13 mouse cellular contexts compared by ENCODE assay signal in genomic region chr1:43615948-43616347, GRCm38 (mm10).
DNase-seq lines count a peak whose midpoint lies in the region; ATAC-seq lines count a peak whose summit lies in the region.
"Had no signal": no experiment of that assay in that cellular context is flagged by ENCODE, and none has a peak within 500 bp of the region (broad histone marks: within the 10 kb centered on the region; RNA-seq: fewer than 3 reads in every experiment).

No protein-coding gene starts in this region.

- no peak overlapping the region for H3K4me2 ChIP-seq in heart, embryonic 13.5 days
- H3K4me2 ChIP-seq in midbrain, embryonic 16.5 days (ENCODE audit: low read length), result no peak overlapping the region
- H3K4me2 ChIP-seq in midbrain, embryonic 11.5 days, result no peak overlapping the region
- H3K4me2 ChIP-seq in liver, embryonic 11.5 days, result no peak overlapping the region
- H3K4me2 ChIP-seq: intestine, embryonic 15.5 days; liver, embryonic 15.5 days; neural tube, embryonic 12.5 days had no signal

- no peak overlapping the region for H3K4me3 ChIP-seq in heart, embryonic 13.5 days
- no peak overlapping the region for H3K4me3 ChIP-seq in midbrain, embryonic 16.5 days (ENCODE audit: low read depth, low read length)
- H3K4me3 ChIP-seq in midbrain, embryonic 11.5 days (ENCODE audit: low read depth, low read length), result no peak overlapping the region
- no peak overlapping the region for H3K4me3 ChIP-seq in liver, embryonic 11.5 days (ENCODE audit: low read depth, low read length)
- H3K4me3 ChIP-seq: intestine, embryonic 15.5 days; liver, embryonic 15.5 days; neural tube, embryonic 12.5 days had no signal

- WGBS in heart, embryonic 13.5 days, result 46% methylated on average over 4 of the region's 4 CpGs
- WGBS in midbrain, embryonic 16.5 days, result 43% methylated on average over 4 of the region's 4 CpGs
- 74% methylated on average over 4 of the region's 4 CpGs for WGBS in midbrain, embryonic 11.5 days
- 77% methylated on average over 4 of the region's 4 CpGs for WGBS in liver, embryonic 11.5 days

- no peaks in the 10 kb centered on the region for H3K36me3 ChIP-seq in heart, embryonic 13.5 days
- H3K36me3 ChIP-seq in midbrain, embryonic 16.5 days (ENCODE audit: control insufficient read depth, insufficient read depth, low read length), result no peaks in the 10 kb centered on the region
- H3K36me3 ChIP-seq in midbrain, embryonic 11.5 days (ENCODE audit: control insufficient read depth, insufficient read depth, low read length), result no peaks in the 10 kb centered on the region
- H3K36me3 ChIP-seq in liver, embryonic 11.5 days (ENCODE audit: control insufficient read depth, insufficient read depth, low read length), result no peaks in the 10 kb centered on the region
- H3K36me3 ChIP-seq: intestine, embryonic 15.5 days; liver, embryonic 15.5 days; neural tube, embryonic 12.5 days had no signal

- peaks cover 7% of the 10 kb centered on the region; the same call in 1 of the 2 replicates for H3K4me1 ChIP-seq in heart, embryonic 13.5 days
- H3K4me1 ChIP-seq in midbrain, embryonic 16.5 days (ENCODE audit: control insufficient read depth, insufficient read depth, low read length), result no peaks in the 10 kb centered on the region; the same call in 1 of the 2 replicates
- no peaks in the 10 kb centered on the region for H3K4me1 ChIP-seq in midbrain, embryonic 11.5 days (ENCODE audit: control insufficient read depth, insufficient read depth, low read length)
- no peaks in the 10 kb centered on the region for H3K4me1 ChIP-seq in liver, embryonic 11.5 days (replicated peaks; ENCODE audit: control insufficient read depth, insufficient read depth, low read length)
- H3K4me1 ChIP-seq: intestine, embryonic 15.5 days; liver, embryonic 15.5 days; neural tube, embryonic 12.5 days had no signal

- no peak overlapping the region for H3K9ac ChIP-seq in heart, embryonic 13.5 days
- H3K9ac ChIP-seq in midbrain, embryonic 16.5 days (ENCODE audit: low read depth, low read length), result no peak overlapping the region
- no peak overlapping the region for H3K9ac ChIP-seq in midbrain, embryonic 11.5 days (ENCODE audit: low read length)
- H3K9ac ChIP-seq in liver, embryonic 11.5 days (ENCODE audit: low read depth, low read length), result no peak overlapping the region
- H3K9ac ChIP-seq: intestine, embryonic 15.5 days; liver, embryonic 15.5 days; neural tube, embryonic 12.5 days had no signal

- 0 out of 2 replicates have a peak, but pooled peaks cover 6% of the 10 kb centered on the region for H3K9me3 ChIP-seq in heart, embryonic 13.5 days
- no peaks in the 10 kb centered on the region for H3K9me3 ChIP-seq in midbrain, embryonic 16.5 days (replicated peaks; ENCODE audit: control insufficient read depth, low read length, poor library complexity, severe bottlenecking)
- no peaks in the 10 kb centered on the region for H3K9me3 ChIP-seq in midbrain, embryonic 11.5 days (ENCODE audit: control insufficient read depth, low read length)
- no peaks in the 10 kb centered on the region for H3K9me3 ChIP-seq in liver, embryonic 11.5 days (ENCODE audit: control insufficient read depth, low read length)
- H3K9me3 ChIP-seq: intestine, embryonic 15.5 days; liver, embryonic 15.5 days had no signal

- no peaks in the 10 kb centered on the region for H3K27me3 ChIP-seq in heart, embryonic 13.5 days (replicated peaks)
- no peaks in the 10 kb centered on the region for H3K27me3 ChIP-seq in midbrain, embryonic 16.5 days (ENCODE audit: control insufficient read depth, insufficient read depth, low read depth, low read length)
- no peaks in the 10 kb centered on the region for H3K27me3 ChIP-seq in midbrain, embryonic 11.5 days (ENCODE audit: control insufficient read depth, insufficient read depth, low read length)
- H3K27me3 ChIP-seq in liver, embryonic 11.5 days (replicated peaks; ENCODE audit: control insufficient read depth, insufficient read depth, low read length), result no peaks in the 10 kb centered on the region
- H3K27me3 ChIP-seq: intestine, embryonic 15.5 days; liver, embryonic 15.5 days; neural tube, embryonic 12.5 days had no signal

- peak; percentile 8 for DNase-seq in adrenal gland, postnatal 10 days
- no peak for DNase-seq in adrenal gland, adult 8-10 months
- no peak for DNase-seq in heart, postnatal 36 days
- DNase-seq in midbrain, embryonic 11.5 days (ENCODE audit: low spot score, missing footprints), result no peak
- peak; percentile 12 for DNase-seq in retina, embryonic 14.5 days (ENCODE audit: low spot score)
- no peak for DNase-seq in liver, embryonic 11.5 days (ENCODE audit: low spot score)
- DNase-seq: right cerebral cortex, postnatal 14 days; thymus, postnatal 25 days had no signal

- intact Hi-C loops in heart, postnatal 36 days (cut with DNase I), result no loop called here

- peak overlapping the region; percentile 13 for H3K27ac ChIP-seq in heart, embryonic 13.5 days (replicated peaks)
- no peak overlapping the region for H3K27ac ChIP-seq in midbrain, embryonic 16.5 days (ENCODE audit: low read length)
- no peak overlapping the region for H3K27ac ChIP-seq in midbrain, embryonic 11.5 days (ENCODE audit: low read depth, low read length)
- no peak overlapping the region for H3K27ac ChIP-seq in liver, embryonic 11.5 days (ENCODE audit: low read depth, low read length)
- H3K27ac ChIP-seq: intestine, embryonic 15.5 days; liver, embryonic 15.5 days; neural tube, embryonic 12.5 days had no signal

- ATAC-seq in heart, embryonic 13.5 days (ENCODE audit: extremely low read depth, insufficient number of reproducible peaks, low FRiP score, low TSS enrichment), result no peak
- peak; percentile 56; the same call in 1 of the 2 replicates for ATAC-seq in midbrain, embryonic 16.5 days
- ATAC-seq in midbrain, embryonic 11.5 days (ENCODE audit: low FRiP score), result no peak
- ATAC-seq in liver, embryonic 11.5 days (replicated peaks; ENCODE audit: low FRiP score), result no peak
- ATAC-seq: intestine, embryonic 15.5 days had no signal

Comparison
In these comparisons a context has a peak if more than half of its experiments do, and no peak if none do; other contexts are left out.
1. DNase-seq: peak in adrenal gland, postnatal 10 days (single experiment) and retina, embryonic 14.5 days (single experiment); none in adrenal gland, adult 8-10 months (single experiment), heart, postnatal 36 days (0 of 2), midbrain, embryonic 11.5 days (single experiment) and liver, embryonic 11.5 days (single experiment).